Mouse (Mus musculus) liver, adult 2 months (tissue): ENCODE results near the gene Rph3al. TPM values are rescaled to one million over a fixed set of nuclear protein-coding genes. Genes with fewer than 3 reads are reported as not detected.

Source experiments
- DNase-seq: peaks from one replicate; pipeline ENCODE4 v3.0.0-alpha.2; 2011; ENCODE audit warnings: low read depth, low spot score; ENCODE audit errors: extremely low read depth
- H3K27ac ChIP-seq: fragments of 200-500 bp; replicated peaks from 2 replicates; pipeline ENCODE4 v1.5.1; 2012; ENCODE audit warnings: low read depth, mild to moderate bottlenecking, control low read depth, inconsistent platforms, low read length; ENCODE audit not compliant: insufficient read depth
- H3K27me3 ChIP-seq: fragments of 200-500 bp; 2 replicates; pipeline ENCODE4 v1.6.1; 2012; ENCODE audit warnings: mild to moderate bottlenecking, moderate library complexity, low read length, inconsistent platforms; ENCODE audit not compliant: control insufficient read depth, insufficient read depth
- H3K36me3 ChIP-seq: fragments of 200-500 bp; 2 replicates; pipeline ENCODE4 v1.6.1; 2012; ENCODE audit warnings: low read length, inconsistent platforms; ENCODE audit not compliant: control insufficient read depth, insufficient read depth
- H3K4me1 ChIP-seq: fragments of 200-500 bp; 2 replicates; pipeline ENCODE4 v1.6.1; 2011; ENCODE audit warnings: low read length; ENCODE audit not compliant: control insufficient read depth, insufficient read depth
- H3K4me3 ChIP-seq: fragments of 200-500 bp; 2 replicates; pipeline ENCODE4 v1.5.1; 2011; ENCODE audit warnings: low read depth, mild to moderate bottlenecking, control low read depth, low read length, moderate library complexity; ENCODE audit not compliant: insufficient read depth
- H3K79me2 ChIP-seq: fragments of 200-500 bp; 2 replicates; pipeline ENCODE4 v1.6.1; 2012; ENCODE audit warnings: inconsistent platforms, mild to moderate bottlenecking, low read length, moderate library complexity; ENCODE audit not compliant: control insufficient read depth, insufficient read depth
- H3K9ac ChIP-seq: fragments of 200-500 bp; 2 replicates; pipeline ENCODE4 v1.6.1; 2012; ENCODE audit warnings: low read depth, mild to moderate bottlenecking, control low read depth, inconsistent platforms, low read length
- CTCF ChIP-seq: fragments of 200-500 bp; IDR thresholded peaks from 2 replicates; pipeline ENCODE4 v1.5.1; 2011; ENCODE audit warnings: low read depth, low read length, control low read depth
- POLR2A ChIP-seq: fragments of 200-500 bp; IDR thresholded peaks from 2 replicates; pipeline ENCODE4 v1.6.1; 2011; ENCODE audit warnings: low read length, control low read depth; ENCODE audit not compliant: insufficient read depth; ENCODE audit errors: extremely low read depth
- WGBS: fragments of 180-500 bp; shearing (Covaris S2); methylation state at CpG from one replicate; pipeline ENCODE4 v1.1.7; 2018; 5-methylcytosine and 5-hydroxymethylcytosine counted together
- polyA plus RNA-seq: library from polyadenylated mRNA; depleted of rRNA; stranded (reverse); fragments of >200 nt; gene quantifications from 2 replicates; pipeline ENCODE4 v1.2.3, GENCODE M21; 2012
- total RNA-seq: library from RNA; depleted of rRNA; stranded (reverse); fragments of >200 nt; gene quantifications from 2 replicates; pipeline ENCODE4 v1.2.3, GENCODE M21; 2014

Rph3al gene
- total and polyA plus RNA-seq, 2 experiments, result 1.3 to 2.4 TPM

GRCm38 (mm10) chr11:75922741-75923140, 15.5 kb downstream of the Rph3al start:
- 93% methylated on average over 4 of the region's 4 CpGs for WGBS
- H3K4me1 ChIP-seq, result no peaks in the 10 kb centered on the region
- no peak overlapping the region for H3K27ac ChIP-seq
- no peaks in the 10 kb centered on the region for H3K27me3 ChIP-seq
- no peak for DNase-seq
- no peaks in the 10 kb centered on the region for H3K79me2 ChIP-seq
- no peak overlapping the region for H3K9ac ChIP-seq
- no peak for TF ChIP-seq POLR2A
- no peak for TF ChIP-seq CTCF
- no peak overlapping the region for H3K4me3 ChIP-seq
- no peaks in the 10 kb centered on the region for H3K36me3 ChIP-seq

DNA sequence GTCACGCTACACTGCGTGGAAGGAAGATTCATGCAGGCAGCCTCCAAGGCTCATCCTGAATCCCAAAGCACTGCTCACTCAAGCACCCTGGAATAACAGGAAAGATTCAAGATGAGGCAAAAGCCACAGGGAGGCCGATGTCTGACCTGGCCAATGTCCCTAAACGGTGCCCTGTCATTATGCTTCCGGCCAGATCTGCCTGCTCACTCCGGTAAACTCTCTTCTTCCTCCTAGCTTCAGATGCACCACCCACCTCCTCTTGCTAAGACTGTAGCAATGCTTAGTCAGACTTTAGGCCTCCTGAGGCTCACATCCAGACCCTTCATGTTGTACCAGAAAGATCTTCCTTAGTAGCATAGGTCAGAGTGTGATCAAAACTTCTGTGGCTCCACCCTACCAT, 19.1 kb downstream of the Rph3al start:
- Histone ChIP-seq H3K79me2 (no peaks in the 10 kb centered on the region), H3K9ac (no peak overlapping the region), H3K36me3 (no peaks in the 10 kb centered on the region), H3K4me3 (no peak overlapping the region), H3K4me1 (no peaks in the 10 kb centered on the region), H3K27me3 (no peaks in the 10 kb centered on the region), H3K27ac (no peak overlapping the region)
- TF ChIP-seq POLR2A (no peak), CTCF (no peak)
- WGBS, result 82% methylated on average over 6 of the region's 6 CpGs
- no peak for DNase-seq

- Histone ChIP-seq H3K9ac (no peak overlapping the region), H3K79me2 (no peaks in the 10 kb centered on the region), H3K4me1 (no peaks in the 10 kb centered on the region), H3K27me3 (no peaks in the 10 kb centered on the region), H3K27ac (no peak overlapping the region), H3K36me3 (no peaks in the 10 kb centered on the region), H3K4me3 (no peak overlapping the region)
- no peak for TF ChIP-seq CTCF
- no peak for TF ChIP-seq POLR2A
- DNase-seq, result no peak
- WGBS, result 89% methylated on average over 3 of the region's 3 CpGs
Observed at GRCm38 (mm10) chr11:75917340-75917739, 20.9 kb downstream of the Rph3al start.

DNA sequence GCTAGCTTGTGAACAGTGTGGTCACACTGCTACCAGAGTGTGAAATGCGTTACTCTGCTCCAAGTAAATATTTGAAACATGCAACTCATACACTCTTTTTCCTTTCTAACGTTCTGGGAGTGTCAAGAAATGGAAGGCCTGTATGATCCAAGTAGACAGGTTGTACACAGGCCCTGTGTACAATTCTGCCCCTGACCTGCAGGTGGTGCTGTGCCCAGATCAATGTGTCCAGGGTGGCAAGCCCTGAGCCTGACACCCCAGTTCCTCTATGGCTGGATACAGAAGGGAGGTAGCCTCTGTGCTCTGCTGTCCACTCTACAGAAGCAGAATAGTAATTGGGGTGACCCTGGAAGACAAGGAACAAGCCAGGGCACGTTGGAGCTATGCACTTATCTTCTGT, 24.3 kb downstream of the Rph3al start:
- DNase-seq, result peak; percentile 17
- Histone ChIP-seq H3K27me3 (no peaks in the 10 kb centered on the region), H3K4me1 (no peaks in the 10 kb centered on the region), H3K4me3 (no peak overlapping the region), H3K27ac (no peak overlapping the region), H3K9ac (no peak overlapping the region), H3K36me3 (no peaks in the 10 kb centered on the region), H3K79me2 (no peaks in the 10 kb centered on the region)
- TF ChIP-seq POLR2A (no peak), CTCF (peak; percentile 86)
- 52% methylated on average over 3 of the region's 3 CpGs for WGBS

DNA sequence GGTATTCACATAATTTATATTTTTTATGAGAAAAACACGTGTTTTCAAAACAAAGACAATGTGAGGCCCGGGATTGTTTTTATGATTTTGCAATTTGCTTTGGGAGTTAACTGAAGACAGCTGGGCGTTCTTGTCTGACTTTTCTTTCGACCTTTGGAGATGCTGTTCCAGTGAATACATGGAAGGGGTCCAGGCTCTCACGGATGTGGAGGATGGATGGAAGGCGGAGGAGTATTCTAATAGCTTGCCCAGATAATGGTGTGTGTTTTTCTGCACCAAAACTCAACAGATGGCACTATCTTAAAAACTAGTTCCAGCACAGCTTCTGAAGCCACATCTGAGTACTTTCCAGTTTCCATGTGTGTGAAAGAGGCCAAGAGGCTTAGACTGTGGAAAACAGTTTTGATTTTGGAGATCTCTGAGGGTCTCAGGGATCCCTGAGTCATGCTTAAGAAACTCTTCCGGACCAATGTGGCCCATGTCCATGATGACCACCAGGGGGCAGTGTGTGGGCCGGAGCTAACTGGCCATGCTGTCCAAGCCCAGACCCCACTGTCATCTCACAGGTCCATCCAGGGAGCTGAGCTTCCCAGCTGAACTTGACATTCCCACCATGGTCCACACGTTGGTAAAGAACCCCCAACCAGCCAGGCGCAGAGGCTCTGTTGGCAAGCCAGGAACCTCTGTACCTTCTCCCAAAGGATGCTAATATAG, 25.1 kb downstream of the Rph3al start:
- Histone ChIP-seq H3K36me3 (no peaks in the 10 kb centered on the region), H3K4me1 (no peaks in the 10 kb centered on the region), H3K27ac (no peak overlapping the region), H3K9ac (no peak overlapping the region), H3K27me3 (no peaks in the 10 kb centered on the region), H3K4me3 (no peak overlapping the region), H3K79me2 (no peaks in the 10 kb centered on the region)
- TF ChIP-seq POLR2A, result no peak
- peak; percentile 93 for TF ChIP-seq CTCF
- DNase-seq, result peak; percentile 25
- WGBS, result 52% methylated on average over 10 of the region's 10 CpGs

DNA sequence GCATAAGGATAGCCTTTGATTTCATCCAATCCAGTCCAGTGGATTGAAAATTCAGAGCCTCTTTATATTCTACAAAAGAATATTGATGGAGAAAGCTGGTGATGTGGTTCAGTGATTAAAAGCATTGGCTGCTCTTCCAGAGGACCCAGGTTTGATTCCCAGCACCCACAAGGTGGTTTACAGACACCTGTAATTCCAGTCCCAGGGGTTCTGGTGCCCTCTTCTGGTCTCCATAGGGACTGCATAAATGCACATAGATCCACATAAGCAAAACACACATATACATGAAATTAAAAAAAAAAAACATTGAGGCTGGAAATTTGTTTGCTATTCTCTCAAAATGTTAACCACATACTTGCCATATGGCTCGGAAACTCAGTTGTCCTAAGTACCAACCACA, 26.3 kb downstream of the Rph3al start:
- Histone ChIP-seq H3K27me3 (no peaks in the 10 kb centered on the region), H3K4me1 (no peaks in the 10 kb centered on the region), H3K79me2 (no peaks in the 10 kb centered on the region), H3K4me3 (no peak overlapping the region), H3K9ac (no peak overlapping the region), H3K27ac (no peak overlapping the region), H3K36me3 (no peaks in the 10 kb centered on the region)
- TF ChIP-seq CTCF (no peak), POLR2A (no peak)
- 100% methylated on average over 1 of the region's 1 CpGs for WGBS
- DNase-seq, result no peak
